Mouse (Mus musculus) liver, embryonic 13.5 days (tissue): Measurements from ENCODE around the gene Tmem41b. TPM values are rescaled to one million over a fixed set of nuclear protein-coding genes. Genes with fewer than 3 reads are reported as not detected.

ENCODE experiments used
- ATAC-seq: fragments of 200-750 bp; cut with Nextera tagmentation; 2 replicates; pipeline ENCODE4 v1.8.0; 2017; ENCODE audit warnings: low read depth, mild to moderate bottlenecking, moderate number of reproducible peaks, moderate library complexity
- DNase-seq: peaks from one replicate; pipeline ENCODE4 v3.0.0; 2022
- H3K27ac ChIP-seq: fragments of 300-500 bp; sonication (generic); 2 replicates; pipeline ENCODE4 v1.5.1; 2015; ENCODE audit warnings: moderate library complexity, mild to moderate bottlenecking, inconsistent platforms
- H3K27me3 ChIP-seq: fragments of 300-500 bp; sonication (generic); 2 replicates; pipeline ENCODE4 v1.6.1; 2015; ENCODE audit warnings: mild to moderate bottlenecking, inconsistent platforms
- H3K36me3 ChIP-seq: fragments of 300-500 bp; sonication (generic); 2 replicates; pipeline ENCODE4 v1.6.1; 2015; ENCODE audit warnings: mild to moderate bottlenecking, inconsistent platforms
- H3K4me1 ChIP-seq: fragments of 300-500 bp; sonication (generic); replicated peaks from 2 replicates; pipeline ENCODE4 v1.6.1; 2015; ENCODE audit warnings: inconsistent platforms
- H3K4me2 ChIP-seq: fragments of 300-500 bp; sonication (generic); 2 replicates; pipeline ENCODE4 v1.6.1; 2015; ENCODE audit warnings: inconsistent platforms, mild to moderate bottlenecking, moderate library complexity
- H3K4me3 ChIP-seq: fragments of 300-500 bp; sonication (generic); replicated peaks from 2 replicates; pipeline ENCODE4 v1.5.1; 2015; ENCODE audit warnings: mild to moderate bottlenecking, inconsistent platforms
- H3K9ac ChIP-seq: fragments of 300-500 bp; sonication (generic); 2 replicates; pipeline ENCODE4 v1.6.1; 2015; ENCODE audit warnings: mild to moderate bottlenecking, inconsistent platforms
- H3K9me3 ChIP-seq: fragments of 300-500 bp; sonication (generic); replicated peaks from 2 replicates; pipeline ENCODE4 v1.6.1; 2016; ENCODE audit warnings: inconsistent platforms
- WGBS: fragments of 180-500 bp; shearing (Covaris S2); methylation state at CpG from one replicate; pipeline ENCODE4 v1.1.7; 2015; ENCODE audit not compliant: insufficient replicate concordance; 5-methylcytosine and 5-hydroxymethylcytosine counted together
- polyA plus RNA-seq: library from polyadenylated mRNA; unstranded; fragments of >200 nt; fragmentation: Nextera tagmentation; extraction: Ambion mirVana; gene quantifications from 2 replicates; pipeline ENCODE4 v1.2.1, GENCODE M21; 2015

Tmem41b gene
- polyA plus RNA-seq, 1 experiment from 2014 or later, result 35.4 TPM

DNA sequence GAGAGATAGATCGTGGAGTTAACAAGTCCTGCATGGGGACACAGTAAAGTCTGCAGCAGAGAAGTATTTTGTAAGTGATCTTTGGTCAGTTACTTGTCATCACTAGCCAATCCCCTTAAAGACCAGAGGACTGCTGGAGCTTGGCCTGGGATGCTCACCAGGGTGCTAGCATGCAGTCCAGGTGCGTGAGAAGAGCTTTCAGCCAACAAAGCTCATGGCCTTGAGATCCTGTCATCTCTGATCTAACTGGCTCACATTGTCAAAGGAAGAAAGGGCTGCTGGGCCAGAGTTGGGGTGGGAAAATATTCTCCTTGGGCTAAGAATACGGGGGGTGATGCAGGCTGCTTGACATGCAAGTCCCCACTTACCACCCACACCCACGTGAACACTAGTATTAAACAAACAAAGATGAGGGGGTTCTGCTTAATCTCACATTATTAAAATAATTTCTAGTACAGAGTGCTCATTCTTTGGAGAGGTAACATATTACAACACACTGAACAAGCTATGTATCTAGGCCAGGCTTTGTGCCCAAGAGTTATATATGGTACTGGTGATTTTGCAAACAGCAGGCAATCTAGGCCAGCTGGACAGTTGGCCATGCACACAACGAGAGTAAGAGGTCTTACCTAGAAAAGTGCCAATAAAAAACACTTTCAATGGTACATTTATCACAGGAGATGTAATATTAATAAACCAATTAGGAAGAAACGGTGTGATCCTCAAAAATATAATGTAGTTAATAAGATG is 10.6 kb downstream of the Tmem41b start:
- Histone ChIP-seq H3K9me3 (no peaks in the 10 kb centered on the region), H3K4me1 (no peaks in the 10 kb centered on the region), H3K9ac (no peak overlapping the region), H3K4me3 (no peak overlapping the region), H3K36me3 (peaks cover 57% of the 10 kb centered on the region), H3K27me3 (no peaks in the 10 kb centered on the region), H3K4me2 (no peak overlapping the region), H3K27ac (no peak overlapping the region)
- 80% methylated on average over 6 of the region's 6 CpGs for WGBS
- DNase-seq (no peak), ATAC-seq (no peak)

DNA sequence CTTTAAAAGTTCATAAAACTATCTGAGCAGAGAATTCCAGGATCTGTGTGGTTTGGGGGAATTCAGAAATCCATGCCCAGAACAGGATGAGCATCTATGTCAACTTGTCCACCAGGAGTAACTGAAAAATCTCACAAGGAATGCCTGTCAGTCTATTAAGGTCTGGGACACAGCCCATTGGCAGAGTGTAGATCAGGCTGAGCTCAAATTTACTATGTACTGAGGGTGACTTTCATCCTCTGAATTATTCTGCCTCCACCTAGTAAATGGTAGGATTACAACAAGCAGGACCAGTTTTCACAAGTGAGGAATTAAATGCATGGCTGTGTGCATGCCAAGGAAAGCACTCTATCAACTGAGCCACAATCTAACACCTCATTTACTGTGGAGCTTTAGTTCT is 17.2 kb downstream of the Tmem41b start:
- Histone ChIP-seq H3K4me1 (no peaks in the 10 kb centered on the region; the same call in 1 of the 2 replicates), H3K27ac (no peak overlapping the region), H3K36me3 (0 out of 2 replicates have a peak, but pooled peaks cover 9% of the 10 kb centered on the region), H3K9me3 (no peaks in the 10 kb centered on the region), H3K27me3 (no peaks in the 10 kb centered on the region), H3K4me3 (no peak overlapping the region), H3K4me2 (no peak overlapping the region), H3K9ac (no peak overlapping the region)
- DNase-seq (no peak), ATAC-seq (no peak)

DNA sequence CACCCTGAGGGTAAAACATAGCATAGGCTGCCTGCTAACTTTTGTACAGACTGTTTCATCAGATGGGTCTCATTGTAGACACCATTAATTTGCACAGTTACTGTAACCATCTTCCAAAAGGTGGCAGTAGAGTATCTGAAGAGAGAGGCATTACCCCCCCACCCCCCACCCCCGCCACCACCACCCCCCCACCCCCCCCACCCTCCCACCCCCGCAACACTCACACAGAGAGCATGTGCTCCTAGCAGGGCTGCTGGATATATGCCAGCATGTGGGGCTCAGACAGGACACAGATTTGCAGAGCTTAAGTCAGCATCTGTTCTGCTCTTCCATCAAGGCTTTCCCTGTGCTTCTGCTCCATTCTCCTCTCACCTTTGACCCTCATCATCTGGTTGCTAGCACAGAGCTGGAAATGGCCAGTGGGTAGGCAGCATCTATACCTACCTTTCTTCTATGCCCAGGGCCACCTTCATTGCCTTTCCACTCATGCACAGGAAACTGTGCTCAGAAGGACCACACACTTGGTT is 17.7 kb downstream of the Tmem41b start:
- Histone ChIP-seq H3K9ac (no peak overlapping the region), H3K27me3 (no peaks in the 10 kb centered on the region), H3K9me3 (no peaks in the 10 kb centered on the region), H3K36me3 (0 out of 2 replicates have a peak, but pooled peaks cover 9% of the 10 kb centered on the region), H3K4me1 (no peaks in the 10 kb centered on the region; the same call in 1 of the 2 replicates), H3K4me2 (no peak overlapping the region), H3K27ac (no peak overlapping the region), H3K4me3 (no peak overlapping the region)
- 13% methylated on average over 2 of the region's 2 CpGs for WGBS
- DNase-seq (no peak), ATAC-seq (no peak)

DNA sequence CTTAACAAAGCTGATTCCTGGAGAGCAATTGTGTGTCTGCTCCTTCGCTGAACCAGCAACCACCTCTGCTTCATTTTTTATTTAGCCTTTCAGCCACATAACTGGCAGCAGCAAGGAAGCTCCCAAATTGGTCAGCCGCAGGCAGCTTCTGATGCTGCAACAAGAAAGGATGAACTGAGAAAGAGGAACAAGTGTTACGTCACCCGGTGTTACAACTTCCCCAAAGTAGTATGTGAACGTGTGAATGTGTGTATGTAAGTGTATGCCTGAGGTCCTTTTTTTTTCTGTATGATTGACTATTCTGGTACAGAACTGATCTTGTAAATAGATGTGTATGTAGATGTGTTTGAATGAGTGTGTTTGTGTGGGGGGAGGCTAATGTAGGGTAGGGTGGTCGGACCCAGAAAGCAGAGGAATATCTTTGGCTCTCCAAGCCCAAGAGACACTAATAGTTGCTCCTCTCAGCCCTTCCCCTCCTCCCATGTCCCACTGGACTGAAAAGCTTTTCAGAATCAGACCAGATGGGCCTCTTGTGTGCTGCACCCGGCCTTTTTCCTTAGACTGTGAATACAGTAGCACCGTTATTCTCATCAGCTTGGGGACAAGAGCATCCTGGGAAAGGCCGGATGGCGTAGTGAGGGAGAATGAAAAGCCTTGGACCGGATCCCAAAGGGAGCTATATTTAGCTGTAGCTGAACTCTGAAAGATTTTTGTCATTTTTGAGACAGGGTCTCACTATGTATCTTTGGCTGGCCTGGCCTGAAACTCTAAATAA is 18.7 kb downstream of the Tmem41b start:
- Histone ChIP-seq H3K27me3 (no peaks in the 10 kb centered on the region), H3K4me2 (no peak overlapping the region), H3K4me3 (no peak overlapping the region), H3K9me3 (peaks cover 4% of the 10 kb centered on the region; the same call in 1 of the 2 replicates), H3K4me1 (no peaks in the 10 kb centered on the region; the same call in 1 of the 2 replicates), H3K27ac (no peak overlapping the region), H3K36me3 (0 out of 2 replicates have a peak, but pooled peaks cover 6% of the 10 kb centered on the region), H3K9ac (no peak overlapping the region)
- DNase-seq, result no peak
- no peak for ATAC-seq
- 54% methylated on average over 11 of the region's 11 CpGs for WGBS

DNA sequence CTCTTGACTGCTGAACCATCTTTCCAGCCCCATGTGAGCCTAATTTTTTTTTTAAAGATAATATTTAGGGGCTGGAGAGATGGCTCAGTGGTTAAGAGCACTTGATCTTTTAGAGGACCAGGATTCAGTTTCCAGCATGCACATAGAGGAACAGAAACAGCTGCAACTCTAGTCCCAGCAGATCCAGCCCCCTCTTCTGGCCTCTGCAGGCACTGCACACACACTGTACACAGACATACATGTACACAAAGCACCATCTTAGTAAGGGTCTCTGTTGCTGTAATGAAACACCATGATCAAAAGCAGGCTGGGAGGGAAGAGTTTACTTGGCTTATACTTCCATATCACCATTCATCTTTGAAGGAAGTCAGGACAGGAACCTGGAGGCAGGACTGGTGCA is 21.1 kb downstream of the Tmem41b start:
- no peak for ATAC-seq
- DNase-seq, result no peak
- Histone ChIP-seq H3K27me3 (peaks cover 2% of the 10 kb centered on the region; the same call in 1 of the 2 replicates), H3K4me2 (no peak overlapping the region), H3K36me3 (no peaks in the 10 kb centered on the region), H3K4me1 (peaks cover 5% of the 10 kb centered on the region), H3K27ac (no peak overlapping the region), H3K9me3 (peaks cover 4% of the 10 kb centered on the region; the same call in 1 of the 2 replicates), H3K9ac (no peak overlapping the region), H3K4me3 (no peak overlapping the region)

DNA sequence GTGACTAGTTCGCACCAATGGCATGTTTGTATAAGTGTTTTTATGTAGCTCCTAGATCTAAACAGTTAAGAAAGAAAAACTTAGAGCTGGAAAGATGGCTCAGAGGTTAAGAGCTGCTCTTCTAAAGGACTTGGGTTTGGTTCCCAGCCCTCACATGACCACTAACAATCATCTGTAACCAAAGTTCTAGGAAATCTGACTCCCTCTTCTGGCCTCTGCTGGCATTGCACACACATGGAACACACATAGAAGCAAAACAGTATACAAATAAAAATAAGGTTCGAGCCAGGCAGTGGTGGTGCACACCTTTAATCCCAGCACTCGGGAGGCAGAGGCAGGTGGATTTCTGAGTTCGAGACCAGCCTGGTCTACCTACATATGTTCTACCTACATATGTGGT is 23.0 kb downstream of the Tmem41b start:
- ATAC-seq (no peak), DNase-seq (no peak)
- no peak overlapping the region for H3K4me2 ChIP-seq
- no peak overlapping the region for H3K4me3 ChIP-seq
- 73% methylated on average over 4 of the region's 4 CpGs for WGBS
- H3K4me1 ChIP-seq, result peaks cover 17% of the 10 kb centered on the region
- H3K36me3 ChIP-seq, result no peaks in the 10 kb centered on the region
- H3K9me3 ChIP-seq, result peaks cover 4% of the 10 kb centered on the region; the same call in 1 of the 2 replicates
- H3K9ac ChIP-seq, result no peak overlapping the region
- peaks cover 2% of the 10 kb centered on the region; the same call in 1 of the 2 replicates for H3K27me3 ChIP-seq
- H3K27ac ChIP-seq, result no peak overlapping the region

DNA sequence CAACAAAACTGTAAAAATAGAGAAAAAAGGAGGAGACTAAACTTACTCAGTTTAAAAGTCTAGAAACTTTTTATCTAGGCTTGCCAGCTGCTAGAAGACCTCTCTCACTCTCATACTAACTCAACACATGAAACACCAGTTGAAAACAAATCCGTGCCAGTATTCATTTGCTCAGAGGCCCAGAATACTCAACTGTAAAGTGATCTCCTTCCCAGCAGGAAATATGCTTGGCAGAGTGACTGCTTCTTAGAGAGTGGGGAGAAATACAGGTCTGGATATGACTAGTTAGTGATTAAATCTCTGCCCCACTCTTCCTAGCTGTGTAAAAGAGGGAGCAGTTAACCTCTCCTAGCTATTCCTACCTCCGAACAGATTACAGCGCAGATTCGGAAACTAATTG is 24.1 kb downstream of the Tmem41b start:
- ATAC-seq (no peak), DNase-seq (no peak)
- WGBS, result 69% methylated on average over 4 of the region's 4 CpGs
- Histone ChIP-seq H3K4me3 (no peak overlapping the region), H3K4me1 (peaks cover 28% of the 10 kb centered on the region), H3K4me2 (no peak overlapping the region), H3K27me3 (peaks cover 2% of the 10 kb centered on the region; the same call in 1 of the 2 replicates), H3K27ac (no peak overlapping the region), H3K9me3 (peaks cover 4% of the 10 kb centered on the region; the same call in 1 of the 2 replicates), H3K36me3 (no peaks in the 10 kb centered on the region), H3K9ac (no peak overlapping the region)

DNA sequence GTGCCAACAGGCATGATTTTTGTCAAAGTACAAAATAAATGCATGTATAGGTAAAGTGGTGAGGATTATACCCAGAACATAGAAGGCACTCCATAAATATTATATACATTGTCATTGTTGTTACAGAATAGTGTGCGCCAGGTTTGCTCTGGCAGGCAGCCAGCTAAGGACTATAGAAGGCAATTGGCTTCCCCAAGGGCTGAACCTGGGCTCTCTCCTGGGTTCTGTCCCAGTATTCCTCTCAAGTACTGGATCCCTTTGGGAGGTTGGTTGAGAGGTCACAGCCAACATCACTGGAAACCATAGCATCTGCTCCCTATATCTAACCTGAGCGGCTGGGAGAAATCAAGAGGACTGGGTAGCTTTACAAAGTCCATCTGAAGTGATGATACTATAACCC is 25.2 kb downstream of the Tmem41b start:
- no peak for DNase-seq
- Histone ChIP-seq H3K4me3 (no peak overlapping the region), H3K9ac (no peak overlapping the region), H3K4me1 (peaks cover 38% of the 10 kb centered on the region), H3K27ac (no peak overlapping the region), H3K36me3 (no peaks in the 10 kb centered on the region), H3K4me2 (no peak overlapping the region), H3K9me3 (peaks cover 4% of the 10 kb centered on the region; the same call in 1 of the 2 replicates), H3K27me3 (peaks cover 2% of the 10 kb centered on the region; the same call in 1 of the 2 replicates)
- no peak for ATAC-seq
- 80% methylated on average over 2 of the region's 2 CpGs for WGBS

DNA sequence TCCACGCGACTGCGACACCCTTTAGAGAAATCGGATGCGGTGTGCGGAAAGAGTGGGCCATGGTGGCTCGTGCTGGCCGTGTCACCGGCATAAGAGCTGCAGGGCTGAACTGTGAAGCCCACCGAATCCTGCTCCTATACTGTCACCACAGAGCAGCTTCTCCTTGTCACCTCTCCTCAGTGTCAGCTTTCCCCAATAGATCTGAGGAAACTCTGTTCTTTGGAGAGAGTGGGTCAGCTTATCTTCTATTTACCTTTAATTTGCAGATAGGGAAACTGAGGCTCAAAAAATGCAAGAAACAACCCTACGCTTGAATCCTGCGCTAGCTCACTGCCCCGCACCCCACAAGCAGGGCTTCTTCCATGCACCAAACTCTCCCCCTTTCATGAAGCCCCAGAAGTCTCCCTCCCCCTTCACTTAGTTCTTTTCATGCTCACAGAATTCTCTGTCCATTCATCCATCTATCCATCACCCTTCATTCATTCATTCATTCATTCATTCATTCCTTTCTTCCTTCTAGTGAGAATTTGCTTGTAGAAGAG is 26.0 kb downstream of the Tmem41b start:
- peak overlapping the region; percentile 77 for H3K4me2 ChIP-seq
- H3K9me3 ChIP-seq, result peaks cover 4% of the 10 kb centered on the region; the same call in 1 of the 2 replicates
- H3K9ac ChIP-seq, result peak overlapping the region; percentile 90
- no peaks in the 10 kb centered on the region for H3K36me3 ChIP-seq
- WGBS, result 11% methylated on average over 13 of the region's 13 CpGs
- DNase-seq (no peak), ATAC-seq (no peak)
- peaks cover 2% of the 10 kb centered on the region; the same call in 1 of the 2 replicates for H3K27me3 ChIP-seq
- peak overlapping the region; percentile 69 for H3K27ac ChIP-seq
- peak overlapping the region; percentile 84 for H3K4me3 ChIP-seq
- peaks cover 44% of the 10 kb centered on the region for H3K4me1 ChIP-seq

DNA sequence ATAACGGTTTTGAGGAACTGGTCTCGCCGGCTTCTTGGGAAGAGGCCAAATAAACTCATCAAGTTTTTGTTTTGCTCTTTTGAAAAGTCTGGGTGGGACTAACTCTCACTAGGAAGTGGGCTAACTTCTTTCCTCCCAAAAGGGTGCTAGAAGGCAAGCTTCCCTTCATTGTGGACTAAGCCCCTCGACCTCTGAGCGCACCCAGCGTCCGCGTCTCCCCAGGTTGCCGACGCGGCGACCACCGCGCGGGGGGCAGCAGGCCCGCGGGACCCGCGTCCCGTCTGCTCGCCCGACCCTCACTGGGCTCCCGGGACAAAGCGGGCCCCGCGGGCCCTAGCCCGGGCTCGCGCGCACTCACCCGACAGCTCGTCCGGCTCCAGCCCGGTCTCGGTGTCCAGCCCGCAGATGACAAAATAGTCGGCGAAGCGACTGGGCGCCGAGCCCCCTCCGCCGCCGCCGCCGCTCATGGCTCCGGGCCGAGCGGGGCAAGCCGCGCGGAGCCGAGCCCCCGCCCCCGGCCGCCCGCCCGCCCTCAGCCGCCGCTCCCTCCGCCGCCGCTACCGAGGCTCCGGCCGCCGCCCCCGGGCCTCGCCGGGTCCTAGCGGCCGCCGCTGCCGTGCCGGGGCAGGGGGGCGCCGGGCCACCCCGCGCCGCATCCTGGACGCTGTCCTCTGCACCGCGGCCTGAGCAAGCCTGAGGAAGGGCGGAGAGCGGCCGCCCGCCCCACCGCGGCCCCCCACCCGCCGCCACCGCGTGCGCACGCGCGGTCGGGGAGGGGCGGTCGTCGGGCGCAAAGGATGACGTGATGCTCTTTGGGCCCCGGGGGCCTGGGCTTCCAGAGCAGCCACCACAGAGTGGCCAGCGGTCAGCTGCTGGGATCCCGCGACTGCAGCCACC is 26.8 kb downstream of the Tmem41b start, which contains the start of gene Dennd5a:
Gene Dennd5a, minus strand, starts transcription at position 755 of the 897 bp plus-strand sequence.
- DNase-seq (peak; percentile 60), ATAC-seq (peak; percentile 85)
- Histone ChIP-seq H3K4me3 (peak within 1 kb of the TSS; percentile 84), H3K27ac (peak within 1 kb of the TSS; percentile 69), H3K4me2 (peak within 1 kb of the TSS; percentile 77), H3K27me3 (peaks cover 2% of the 10 kb centered on the region; the same call in 1 of the 2 replicates), H3K4me1 (peaks cover 49% of the 10 kb centered on the region), H3K9me3 (peaks cover 4% of the 10 kb centered on the region; the same call in 1 of the 2 replicates), H3K9ac (peak within 1 kb of the TSS; percentile 90), H3K36me3 (no peaks in the 10 kb centered on the region)
- under 1% methylated on average over 88 of the region's 107 CpGs for WGBS
